11 mouse cellular contexts compared by ENCODE assay signal in the genomic region with DNA sequence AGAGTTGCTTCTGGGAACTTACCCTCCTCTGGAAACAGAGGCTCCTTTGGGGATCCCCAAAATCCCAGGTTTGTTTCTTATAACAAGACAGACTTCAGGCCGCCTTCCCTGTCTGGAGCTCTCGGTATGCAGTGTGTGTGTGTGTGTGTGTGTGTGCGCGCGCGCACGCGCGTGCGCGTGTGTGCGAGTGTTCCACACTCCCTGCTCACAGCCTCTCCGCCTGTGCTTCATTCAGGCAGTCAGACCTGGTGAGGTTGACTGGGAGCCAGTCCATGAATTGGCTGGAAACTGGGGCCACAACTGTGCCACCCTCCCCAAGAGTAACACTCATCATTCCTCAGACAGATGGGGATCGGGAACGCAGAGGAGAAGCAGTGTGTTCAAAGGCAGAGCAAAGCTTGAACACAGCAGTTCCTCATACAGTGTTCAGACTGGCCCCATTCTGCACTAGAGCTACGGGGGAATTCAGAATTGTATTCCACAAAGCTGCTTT. TPM values are rescaled to one million over a fixed set of nuclear protein-coding genes. Genes with fewer than 3 reads are reported as not detected.
DNase-seq lines count a peak whose midpoint lies in the region; ATAC-seq and TF ChIP-seq lines count a peak whose summit lies in the region.
"Had no signal": no experiment of that assay in that cellular context is flagged by ENCODE, and none has a peak within 500 bp of the region (broad histone marks: within the 10 kb centered on the region; RNA-seq: fewer than 3 reads in every experiment).

No protein-coding gene starts in this region.

- 88% methylated on average over 16 of the region's 16 CpGs for WGBS in forebrain, embryonic 10.5 days
- WGBS in forebrain, embryonic 14.5 days = 90% methylated on average over 16 of the region's 16 CpGs
- WGBS in limb, embryonic 13.5 days = 40% methylated on average over 16 of the region's 16 CpGs

- no peak overlapping the region for H3K4me3 ChIP-seq in forebrain, embryonic 10.5 days
- no peak overlapping the region for H3K4me3 ChIP-seq in forebrain, embryonic 14.5 days (ENCODE audit: low read depth, low read length)
- H3K4me3 ChIP-seq in layer of hippocampus, adult 2 months = no peak overlapping the region
- peak overlapping the region; percentile 43 for H3K4me3 ChIP-seq in limb, embryonic 13.5 days
- H3K4me3 ChIP-seq: left cerebral cortex, adult 2 months had no signal

- H3K4me1 ChIP-seq in forebrain, embryonic 10.5 days = peaks cover 8% of the 10 kb centered on the region; the same call in 1 of the 2 replicates
- no peaks in the 10 kb centered on the region for H3K4me1 ChIP-seq in forebrain, embryonic 14.5 days (ENCODE audit: control insufficient read depth, insufficient read depth, low read length)
- H3K4me1 ChIP-seq in limb, embryonic 13.5 days = peaks cover 51% of the 10 kb centered on the region

- H3K4me2 ChIP-seq in forebrain, embryonic 14.5 days (ENCODE audit: low read length) = no peak overlapping the region
- peak overlapping the region; percentile 64 for H3K4me2 ChIP-seq in limb, embryonic 13.5 days (replicated peaks)

- no peaks in the 10 kb centered on the region for H3K27me3 ChIP-seq in forebrain, embryonic 10.5 days (ENCODE audit: poor library complexity, severe bottlenecking)
- no peaks in the 10 kb centered on the region for H3K27me3 ChIP-seq in forebrain, embryonic 14.5 days (replicated peaks; ENCODE audit: control insufficient read depth, insufficient read depth, low read length)
- no peaks in the 10 kb centered on the region for H3K27me3 ChIP-seq in limb, embryonic 13.5 days
- H3K27me3 ChIP-seq: Patski had no signal

- peaks cover 54% of the 10 kb centered on the region for H3K36me3 ChIP-seq in forebrain, embryonic 10.5 days (replicated peaks)
- peaks cover 35% of the 10 kb centered on the region for H3K36me3 ChIP-seq in forebrain, embryonic 14.5 days (ENCODE audit: control insufficient read depth, insufficient read depth, low read length)
- H3K36me3 ChIP-seq in limb, embryonic 13.5 days = peaks cover 45% of the 10 kb centered on the region

- TF ChIP-seq POLR2A in brain, embryonic 14.5 days (IDR thresholded peaks at IDR 0.05; ENCODE audit: borderline replicate concordance, extremely low read depth, insufficient read depth, insufficient read length, poor library complexity, severe bottlenecking) = no peak

- ATAC-seq in forebrain, embryonic 14.5 days = no peak
- peak; percentile 77 for ATAC-seq in limb, embryonic 13.5 days (ENCODE audit: low FRiP score, low read depth)
- ATAC-seq: Patski had no signal

- DNase-seq in forebrain, embryonic 10.5 days (ENCODE audit: extremely low spot score, low spot score) = peak; percentile 25
- DNase-seq in forebrain, embryonic 14.5 days (ENCODE audit: low spot score) = no peak
- DNase-seq in layer of hippocampus, adult 2 months (ENCODE audit: low spot score in 2 of 2) = peak; percentile 40 to 70
- DNase-seq in layer of hippocampus, adult 9-10 months (ENCODE audit: low spot score) = no peak
- peak; percentile 9 for DNase-seq in brain, embryonic 14.5 days (ENCODE audit: low read depth)
- DNase-seq in urinary bladder, adult 2 months (ENCODE audit: low spot score) = no peak
- no peak for DNase-seq in cerebellum, postnatal 25 days
- DNase-seq: kidney, adult 11 months had no signal

- H3K9ac ChIP-seq in forebrain, embryonic 14.5 days (ENCODE audit: low read length) = no peak overlapping the region
- peak overlapping the region; percentile 70 for H3K9ac ChIP-seq in limb, embryonic 13.5 days

- TF ChIP-seq CTCF in layer of hippocampus, adult 2 months (conservative IDR thresholded peaks at IDR 0.05) = no peak
- no peak for TF ChIP-seq CTCF in brain, embryonic 14.5 days (IDR thresholded peaks at IDR 0.05; ENCODE audit: borderline replicate concordance, extremely low read depth, insufficient read depth, insufficient read length)

- peak overlapping the region; percentile 74 for H3K27ac ChIP-seq in forebrain, embryonic 10.5 days
- no peak overlapping the region for H3K27ac ChIP-seq in forebrain, embryonic 14.5 days (ENCODE audit: low read depth, low read length)
- H3K27ac ChIP-seq in layer of hippocampus, adult 2 months = peak overlapping the region; percentile 61; the same call in 1 of the 2 replicates
- H3K27ac ChIP-seq in limb, embryonic 13.5 days = peak overlapping the region; percentile 97
- H3K27ac ChIP-seq: left cerebral cortex, adult 2 months had no signal

- no peaks in the 10 kb centered on the region for H3K9me3 ChIP-seq in forebrain, embryonic 10.5 days
- no peaks in the 10 kb centered on the region for H3K9me3 ChIP-seq in forebrain, embryonic 14.5 days (replicated peaks; ENCODE audit: control insufficient read depth, low read length)
- H3K9me3 ChIP-seq in limb, embryonic 13.5 days = no peaks in the 10 kb centered on the region

RNA-seq across cellular contexts. Expression of a gene that starts 13.0 kb away (rescaled TPM):
- 116 and 119 TPM in 2 replicates for polyA plus RNA-seq in forebrain, embryonic 10.5 days (2016; fragmentation: Nextera tagmentation; extraction: Ambion mirVana)
- 56.9 and 58.3 TPM in 2 replicates for polyA plus RNA-seq in forebrain, embryonic 14.5 days (2014; fragmentation: Nextera tagmentation; extraction: Ambion mirVana)
- 10 to 100 TPM; 13.5 to 15.5 TPM for total RNA-seq in layer of hippocampus, adult 2 months (2021)
- 40.8 and 49.2 TPM in 2 replicates for polyA plus RNA-seq in brain, embryonic 14.5 days (2012; rRNA removed)
- polyA plus RNA-seq in limb, embryonic 13.5 days (2015; fragmentation: Nextera tagmentation; extraction: Ambion mirVana) = 135 and 138 TPM in 2 replicates
- 32.2 and 36.4 TPM in 2 replicates for polyA plus RNA-seq in urinary bladder, adult 2 months (2012; rRNA removed)

RNA-seq across cellular contexts. Expression of a gene that starts 28.9 kb away (rescaled TPM):
- polyA plus RNA-seq in forebrain, embryonic 10.5 days (2016; fragmentation: Nextera tagmentation; extraction: Ambion mirVana) = 4.4 and 5.1 TPM in 2 replicates
- 0.74 and 1.9 TPM in 2 replicates for polyA plus RNA-seq in forebrain, embryonic 14.5 days (2014; fragmentation: Nextera tagmentation; extraction: Ambion mirVana)
- total RNA-seq in layer of hippocampus, adult 2 months (2021) = under 1 TPM; 0.27 to 0.44 TPM
- polyA plus RNA-seq in brain, embryonic 14.5 days (2012; rRNA removed) = 1.00 and 1.0 TPM in 2 replicates
- polyA plus RNA-seq in limb, embryonic 13.5 days (2015; fragmentation: Nextera tagmentation; extraction: Ambion mirVana) = 5.2 and 5.5 TPM in 2 replicates
- polyA plus RNA-seq in urinary bladder, adult 2 months (2012; rRNA removed) = 5.5 and 5.7 TPM in 2 replicates
- polyA plus RNA-seq: Patski had no signal

RNA-seq across cellular contexts. Expression of a gene that starts 49.6 kb away (rescaled TPM):
- polyA plus RNA-seq in forebrain, embryonic 10.5 days (2016; fragmentation: Nextera tagmentation; extraction: Ambion mirVana) = 58.3 and 59.8 TPM in 2 replicates
- polyA plus RNA-seq in forebrain, embryonic 14.5 days (2014; fragmentation: Nextera tagmentation; extraction: Ambion mirVana) = 22.8 and 26.7 TPM in 2 replicates
- total RNA-seq in layer of hippocampus, adult 2 months (2021) = 10 to 100 TPM; 75.9 to 85.6 TPM
- 119 and 135 TPM in 2 replicates for polyA plus RNA-seq in brain, embryonic 14.5 days (2012; rRNA removed)
- 55.2 and 56.0 TPM in 2 replicates for polyA plus RNA-seq in limb, embryonic 13.5 days (2015; fragmentation: Nextera tagmentation; extraction: Ambion mirVana)
- polyA plus RNA-seq in urinary bladder, adult 2 months (2012; rRNA removed) = 36.1 and 50.3 TPM in 2 replicates

Comparison
In these comparisons a context has a peak if more than half of its experiments do, and no peak if none do; other contexts are left out.
1. DNase-seq: peak in forebrain, embryonic 10.5 days (single experiment), layer of hippocampus, adult 2 months (2 of 2) and brain, embryonic 14.5 days (single experiment); none in forebrain, embryonic 14.5 days (single experiment), layer of hippocampus, adult 9-10 months (single experiment), urinary bladder, adult 2 months (single experiment) and cerebellum, postnatal 25 days (0 of 2).